Mouse (Mus musculus) kidney, embryonic 15.5 days (tissue): ENCODE results near the gene Hoxa7. TPM values are rescaled to one million over a fixed set of nuclear protein-coding genes. Genes with fewer than 3 reads are reported as not detected.

Source experiments
- ATAC-seq: fragments of 200-750 bp; cut with Nextera tagmentation; replicated peaks from 2 replicates; pipeline ENCODE4 v1.8.0; 2017; ENCODE audit warnings: moderate TSS enrichment; ENCODE audit not compliant: low FRiP score
- H3K27ac ChIP-seq: fragments of 300-500 bp; sonication (generic); 2 replicates; pipeline ENCODE4 v1.5.1; 2015; ENCODE audit warnings: mild to moderate bottlenecking, inconsistent platforms
- H3K27me3 ChIP-seq: fragments of 300-500 bp; sonication (generic); 2 replicates; pipeline ENCODE4 v1.6.1; 2015; ENCODE audit warnings: inconsistent platforms
- H3K36me3 ChIP-seq: fragments of 300-500 bp; sonication (generic); 2 replicates; pipeline ENCODE4 v1.6.1; 2015; ENCODE audit warnings: inconsistent platforms
- H3K4me1 ChIP-seq: fragments of 300-500 bp; sonication (generic); 2 replicates; pipeline ENCODE4 v1.6.1; 2015; ENCODE audit warnings: inconsistent platforms
- H3K4me2 ChIP-seq: fragments of 300-500 bp; sonication (generic); 2 replicates; pipeline ENCODE4 v1.6.1; 2015; ENCODE audit warnings: moderate library complexity, mild to moderate bottlenecking, inconsistent platforms
- H3K4me3 ChIP-seq: fragments of 300-500 bp; sonication (generic); replicated peaks from 2 replicates; pipeline ENCODE4 v1.5.1; 2015; ENCODE audit warnings: mild to moderate bottlenecking, inconsistent platforms
- H3K9ac ChIP-seq: fragments of 300-500 bp; sonication (generic); 2 replicates; pipeline ENCODE4 v1.6.1; 2015; ENCODE audit warnings: mild to moderate bottlenecking, inconsistent platforms
- H3K9me3 ChIP-seq: fragments of 300-500 bp; sonication (generic); replicated peaks from 2 replicates; pipeline ENCODE4 v1.6.1; 2016; ENCODE audit warnings: inconsistent platforms
- WGBS: fragments of 180-500 bp; shearing (Covaris S2); methylation state at CpG from one replicate; pipeline ENCODE4 v1.1.7; 2015; ENCODE audit warnings: mixed read lengths; 5-methylcytosine and 5-hydroxymethylcytosine counted together
- polyA plus RNA-seq: library from polyadenylated mRNA; unstranded; fragments of >200 nt; fragmentation: Nextera tagmentation; extraction: Ambion mirVana; gene quantifications from 2 replicates; pipeline ENCODE4 v1.2.1, GENCODE M21; 2015

The Hoxa7 gene
- polyA plus RNA-seq, 1 experiment from 2014 or later = 27.2 TPM

DNA sequence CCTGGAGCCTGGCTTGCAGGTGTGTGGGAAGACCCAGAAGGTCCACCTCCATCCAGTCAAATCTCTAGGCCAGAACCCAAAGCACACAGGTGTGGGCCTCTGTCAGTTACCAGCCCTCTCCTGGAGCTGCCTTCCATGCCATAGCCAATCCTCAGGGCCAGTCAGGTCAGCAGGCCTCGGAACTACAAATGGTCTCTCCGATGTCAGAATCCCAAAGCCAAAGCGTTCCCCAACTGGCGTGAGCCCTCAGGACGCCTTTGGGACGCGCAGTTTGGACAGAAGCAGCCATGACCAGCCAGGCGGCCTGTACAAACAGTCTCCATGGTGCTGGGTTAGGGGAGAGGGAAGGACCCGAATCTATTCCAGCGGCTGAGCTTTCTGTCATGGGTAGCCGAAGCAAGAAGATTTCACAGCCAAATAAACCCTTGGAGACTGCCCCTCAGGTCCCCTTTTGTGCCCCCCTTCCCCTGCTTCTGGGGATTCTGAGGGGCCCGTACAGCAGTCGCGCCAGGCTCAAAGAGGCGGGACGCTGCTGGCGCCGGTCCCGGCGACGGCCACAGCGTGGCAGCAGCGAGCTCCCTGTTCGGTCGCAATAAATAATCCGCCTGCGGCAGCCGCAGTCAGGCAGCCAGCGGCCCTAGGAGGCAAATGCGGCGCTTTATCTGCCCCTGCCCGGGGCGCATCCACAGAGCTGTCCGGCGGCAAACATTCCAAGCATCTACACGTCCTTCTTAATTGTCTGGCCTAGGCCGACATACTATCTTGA is 10.3 kb downstream of the Hoxa7 start:
- Histone ChIP-seq H3K9me3 (no peaks in the 10 kb centered on the region), H3K4me1 (peaks cover 75% of the 10 kb centered on the region), H3K4me2 (peak overlapping the region; percentile 92), H3K27ac (peak overlapping the region; percentile 99), H3K36me3 (0 out of 2 replicates have a peak, but pooled peaks cover 3% of the 10 kb centered on the region), H3K27me3 (peaks cover 13% of the 10 kb centered on the region; the same call in 1 of the 2 replicates), H3K4me3 (peak overlapping the region; percentile 69), H3K9ac (peak overlapping the region; percentile 85)
- under 1% methylated on average over 37 of the region's 37 CpGs for WGBS
- ATAC-seq = peak; percentile 40

DNA sequence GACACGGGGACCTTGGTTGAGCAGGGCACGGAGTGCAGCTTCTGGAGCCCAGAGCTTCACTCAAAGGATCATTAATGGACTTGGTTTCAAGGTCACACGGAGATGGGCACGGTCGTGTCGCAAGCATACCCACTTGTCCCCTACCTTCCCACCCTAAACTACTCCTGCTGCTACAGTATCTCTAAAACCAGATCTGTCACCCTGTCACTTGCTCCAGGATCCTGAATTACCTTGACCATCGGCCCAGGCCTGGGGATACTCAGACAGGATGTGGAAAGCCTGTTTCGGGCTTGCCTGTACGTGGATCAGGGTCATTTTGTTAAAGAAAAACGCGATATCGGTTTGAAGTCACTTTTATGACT is 12.0 kb downstream of the Hoxa7 start:
- WGBS = 5% methylated on average over 12 of the region's 12 CpGs
- Histone ChIP-seq H3K27ac (peak overlapping the region; percentile 90), H3K27me3 (peaks cover 4% of the 10 kb centered on the region; the same call in 1 of the 2 replicates)

GRCm38 (mm10) chr6:52208868-52209684 is 12.6 kb downstream of the Hoxa7 start:
- 4% methylated on average over 18 of the region's 18 CpGs for WGBS
- H3K9me3 ChIP-seq = no peaks in the 10 kb centered on the region
- peaks cover 75% of the 10 kb centered on the region for H3K4me1 ChIP-seq
- H3K36me3 ChIP-seq = peaks cover 21% of the 10 kb centered on the region
- H3K4me3 ChIP-seq = peak overlapping the region; percentile 69
- peak overlapping the region; percentile 90 for H3K27ac ChIP-seq
- peaks cover 4% of the 10 kb centered on the region; the same call in 1 of the 2 replicates for H3K27me3 ChIP-seq
- ATAC-seq = peak; percentile 1; the same call in 1 of the 2 replicates
- H3K4me2 ChIP-seq = peak overlapping the region; percentile 92
- peak overlapping the region; percentile 62 for H3K9ac ChIP-seq

More for the DNA sequence above, 12.0 kb downstream of the Hoxa7 start:
- H3K4me3 ChIP-seq = peak overlapping the region; percentile 69
- H3K36me3 ChIP-seq = peaks cover 20% of the 10 kb centered on the region
- ATAC-seq = no peak
- H3K9ac ChIP-seq = peak overlapping the region; percentile 62
- H3K4me1 ChIP-seq = peaks cover 75% of the 10 kb centered on the region
- H3K9me3 ChIP-seq = no peaks in the 10 kb centered on the region
- peak overlapping the region; percentile 92 for H3K4me2 ChIP-seq

- Histone ChIP-seq H3K9me3 (no peaks in the 10 kb centered on the region), H3K36me3 (peaks cover 21% of the 10 kb centered on the region), H3K4me1 (peaks cover 78% of the 10 kb centered on the region), H3K9ac (peak within 1 kb of the TSS; percentile 62), H3K4me3 (peak within 1 kb of the TSS; percentile 69), H3K4me2 (peak within 1 kb of the TSS; percentile 92), H3K27me3 (peaks cover 4% of the 10 kb centered on the region; the same call in 1 of the 2 replicates), H3K27ac (peak within 1 kb of the TSS; percentile 90)
- peak; percentile 3; the same call in 1 of the 2 replicates for ATAC-seq
- 2% methylated on average over 47 of the region's 47 CpGs for WGBS
Measured at GRCm38 (mm10) chr6:52208072-52208867, 13.4 kb downstream of the Hoxa7 start, which contains the start of gene Hoxa6. Gene Hoxa6 (minus strand): TSS chr6:52208722.

- H3K9ac ChIP-seq = peak overlapping the region; percentile 35; the same call in 1 of the 2 replicates
- peak overlapping the region; percentile 69 for H3K4me3 ChIP-seq
- H3K27ac ChIP-seq = peak overlapping the region; percentile 82
- peaks cover 84% of the 10 kb centered on the region for H3K4me1 ChIP-seq
- no peak for ATAC-seq
- H3K27me3 ChIP-seq = peaks cover 4% of the 10 kb centered on the region; the same call in 1 of the 2 replicates
- H3K36me3 ChIP-seq = peaks cover 21% of the 10 kb centered on the region
- H3K9me3 ChIP-seq = no peaks in the 10 kb centered on the region
- peak overlapping the region; percentile 92 for H3K4me2 ChIP-seq
Measured at GRCm38 (mm10) chr6:52207684-52207976, 14.0 kb downstream of the Hoxa7 start.

- peak overlapping the region; percentile 92 for H3K4me2 ChIP-seq
Measured at GRCm38 (mm10) chr6:52206882-52207683, 14.6 kb downstream of the Hoxa7 start.

DNA sequence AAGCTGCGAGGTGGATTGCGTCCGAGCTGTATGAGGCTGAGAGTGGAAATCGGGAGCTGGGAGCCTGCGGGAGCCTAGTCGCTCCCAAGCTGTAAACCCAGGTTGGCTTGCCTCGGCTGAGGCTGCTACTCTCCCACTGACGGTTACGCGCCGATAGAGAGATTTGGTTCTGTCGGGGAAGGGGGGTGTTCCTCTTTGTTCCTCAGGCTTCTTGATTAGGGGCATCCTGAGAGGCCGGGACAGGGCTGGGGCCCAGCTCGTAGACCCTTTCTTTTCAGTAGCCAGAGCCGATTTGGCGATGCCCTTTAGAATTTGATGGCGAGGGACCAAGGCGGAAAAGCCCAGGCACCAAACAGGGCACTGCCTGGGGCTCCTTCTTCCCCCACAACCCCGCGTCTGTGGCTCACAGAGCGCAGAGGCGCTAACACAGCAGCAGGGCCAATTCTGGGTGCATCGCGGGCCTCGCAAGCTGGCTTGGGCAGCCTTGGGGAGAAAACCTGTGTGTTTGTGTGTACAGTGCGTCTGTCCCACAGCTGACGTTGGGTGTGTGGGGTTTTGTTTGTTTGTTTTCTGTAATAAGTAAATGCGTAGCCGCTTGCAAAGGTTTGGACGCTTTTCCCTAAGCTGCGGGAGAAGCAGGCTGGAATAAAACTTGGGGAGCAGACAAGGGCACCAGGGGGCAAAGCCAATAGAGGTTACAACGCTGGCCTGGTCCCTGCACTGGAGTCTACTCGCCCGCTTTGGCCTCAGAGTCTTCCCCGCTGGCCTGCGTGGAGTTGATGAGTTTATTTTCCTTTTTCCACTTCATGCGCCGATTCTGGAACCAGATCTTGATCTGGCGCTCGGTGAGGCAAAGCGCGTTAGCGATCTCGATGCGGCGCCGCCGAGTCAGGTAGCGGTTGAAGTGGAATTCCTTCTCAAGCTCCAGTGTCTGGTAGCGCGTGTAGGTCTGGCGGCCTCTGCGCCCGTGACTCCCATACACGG is 15.7 kb downstream of the Hoxa7 start:
- Histone ChIP-seq H3K4me3 (peak overlapping the region; percentile 69), H3K36me3 (peaks cover 24% of the 10 kb centered on the region), H3K27ac (peak overlapping the region; percentile 82), H3K9me3 (no peaks in the 10 kb centered on the region), H3K9ac (peak overlapping the region; percentile 19), H3K4me2 (peak overlapping the region; percentile 92), H3K27me3 (peaks cover 4% of the 10 kb centered on the region; the same call in 1 of the 2 replicates), H3K4me1 (peaks cover 93% of the 10 kb centered on the region)
- WGBS = 13% methylated on average over 55 of the region's 55 CpGs
- ATAC-seq = no peak

More at GRCm38 (mm10) chr6:52206882-52207683, 14.6 kb downstream of the Hoxa7 start:
- WGBS = 26% methylated on average over 4 of the region's 4 CpGs
- H3K9ac ChIP-seq = peak overlapping the region; percentile 35
- H3K36me3 ChIP-seq = peaks cover 24% of the 10 kb centered on the region
- H3K27me3 ChIP-seq = peaks cover 4% of the 10 kb centered on the region; the same call in 1 of the 2 replicates
- ATAC-seq = no peak
- H3K4me3 ChIP-seq = peak overlapping the region; percentile 69
- peaks cover 89% of the 10 kb centered on the region for H3K4me1 ChIP-seq
- H3K9me3 ChIP-seq = no peaks in the 10 kb centered on the region
- H3K27ac ChIP-seq = peak overlapping the region; percentile 82

GRCm38 (mm10) chr6:52205221-52205620 is 16.4 kb downstream of the Hoxa7 start:
- peaks cover 4% of the 10 kb centered on the region; the same call in 1 of the 2 replicates for H3K27me3 ChIP-seq
- H3K4me1 ChIP-seq = peaks cover 97% of the 10 kb centered on the region
- peak overlapping the region; percentile 92 for H3K4me2 ChIP-seq
- H3K36me3 ChIP-seq = peaks cover 24% of the 10 kb centered on the region
- WGBS = 14% methylated on average over 14 of the region's 14 CpGs
- H3K27ac ChIP-seq = peak overlapping the region; percentile 82
- no peak for ATAC-seq
- H3K9me3 ChIP-seq = no peaks in the 10 kb centered on the region
- H3K9ac ChIP-seq = peak overlapping the region; percentile 19
- peak overlapping the region; percentile 69 for H3K4me3 ChIP-seq

DNA sequence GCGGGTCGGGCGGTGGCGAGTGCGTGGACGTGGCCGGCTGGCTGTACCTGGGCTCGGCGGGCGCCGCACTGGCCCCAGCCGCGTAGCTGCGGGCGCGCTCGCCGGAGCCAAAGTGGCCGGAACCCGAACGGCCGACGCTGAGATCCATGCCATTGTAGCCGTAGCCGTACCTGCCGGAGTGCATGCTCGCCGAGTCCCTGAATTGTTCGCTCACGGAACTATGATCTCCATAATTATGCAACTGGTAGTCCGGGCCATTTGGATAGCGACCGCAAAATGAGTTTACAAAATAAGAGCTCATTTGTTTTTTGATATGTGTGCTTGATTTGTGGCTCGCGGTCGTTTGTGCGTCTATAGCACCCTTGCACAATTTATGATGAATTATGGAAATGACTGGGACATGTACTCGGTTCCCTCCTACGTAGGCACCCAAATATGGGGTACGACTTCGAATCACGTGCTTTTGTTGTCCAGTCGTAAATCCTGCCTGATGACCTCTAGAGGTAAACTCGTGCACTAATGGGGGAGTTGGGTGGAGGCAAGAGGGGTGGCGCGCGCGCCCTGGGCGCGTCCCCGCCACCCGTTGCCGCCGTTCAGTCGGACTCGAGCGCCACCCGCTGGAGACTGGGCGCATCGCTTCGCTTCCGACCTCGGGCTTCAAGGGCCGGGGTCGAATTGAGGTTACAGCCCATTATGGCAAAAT is 17.5 kb downstream of the Hoxa7 start, which contains the start of gene Hoxa5:
TSS of gene Hoxa5 (minus strand) at position 538 of the 703 bp plus-strand sequence.
- ATAC-seq = peak; percentile 57
- Histone ChIP-seq H3K4me1 (peaks cover 94% of the 10 kb centered on the region), H3K4me2 (peak within 1 kb of the TSS; percentile 92), H3K27me3 (peaks cover 4% of the 10 kb centered on the region; the same call in 1 of the 2 replicates), H3K27ac (peak within 1 kb of the TSS; percentile 82), H3K36me3 (peaks cover 29% of the 10 kb centered on the region), H3K4me3 (peak within 1 kb of the TSS; percentile 69), H3K9ac (peak within 1 kb of the TSS; percentile 66), H3K9me3 (no peaks in the 10 kb centered on the region)
- under 1% methylated on average over 55 of the region's 65 CpGs for WGBS
